Mouse (Mus musculus): Measurements from ENCODE around the gene Gm9844.
"Not testable (repeated sequence)": the region's sequence is repeated elsewhere in the genome, so short reads cannot be mapped to it uniquely, and the experiment has no call there.

The Gm9844 gene

DNA sequence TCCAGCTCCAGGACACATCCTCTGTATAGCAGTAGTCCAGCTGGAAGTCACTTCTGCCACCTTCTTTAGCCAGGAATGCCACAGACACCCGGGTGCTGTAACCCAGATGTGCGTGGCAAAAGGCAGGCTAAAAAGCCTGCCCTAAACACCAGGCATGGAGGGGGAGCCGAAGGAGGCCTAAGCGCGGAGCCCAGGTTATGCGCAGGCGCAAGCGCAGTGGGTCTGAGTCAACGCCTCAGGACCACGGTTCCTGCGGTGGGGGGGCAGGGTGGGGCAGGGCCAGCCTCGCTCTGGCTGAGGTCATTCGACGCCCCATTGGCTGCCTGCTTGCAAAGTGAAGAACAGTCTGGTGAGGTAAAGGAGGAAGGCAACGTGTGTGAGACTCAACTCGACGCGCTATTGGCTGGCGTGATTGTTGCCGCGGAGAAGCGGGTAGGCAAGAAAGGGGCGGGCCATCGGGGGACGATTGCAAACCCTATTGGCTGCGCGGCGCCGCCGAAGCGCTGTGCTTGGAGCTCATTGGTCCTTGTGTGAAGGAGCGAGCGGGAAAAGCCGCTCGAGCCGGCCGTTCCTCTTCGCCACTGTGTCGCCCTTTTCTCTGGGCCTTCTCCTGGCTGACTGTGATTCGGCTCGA lies 7.6 kb downstream of the Gm9844 start, which contains the start of the genes Lypd4 and Dmrtc2:
TSS of gene Lypd4 (minus strand) at position 410 of the 634 bp plus-strand sequence.
TSS of gene Dmrtc2 (plus strand) at position 526 of the 634 bp plus-strand sequence.
- no peak for DNase-seq (ENCODE audit: low spot score)

- no peak for DNase-seq (ENCODE audit: low spot score)
Measured at GRCm38 (mm10) chr7:24877588-24877987, 15.6 kb downstream of the Gm9844 start.

GRCm38 (mm10) chr7:24879620-24880019 lies 17.6 kb downstream of the Gm9844 start:
- DNase-seq (ENCODE audit: low spot score): no peak

DNA sequence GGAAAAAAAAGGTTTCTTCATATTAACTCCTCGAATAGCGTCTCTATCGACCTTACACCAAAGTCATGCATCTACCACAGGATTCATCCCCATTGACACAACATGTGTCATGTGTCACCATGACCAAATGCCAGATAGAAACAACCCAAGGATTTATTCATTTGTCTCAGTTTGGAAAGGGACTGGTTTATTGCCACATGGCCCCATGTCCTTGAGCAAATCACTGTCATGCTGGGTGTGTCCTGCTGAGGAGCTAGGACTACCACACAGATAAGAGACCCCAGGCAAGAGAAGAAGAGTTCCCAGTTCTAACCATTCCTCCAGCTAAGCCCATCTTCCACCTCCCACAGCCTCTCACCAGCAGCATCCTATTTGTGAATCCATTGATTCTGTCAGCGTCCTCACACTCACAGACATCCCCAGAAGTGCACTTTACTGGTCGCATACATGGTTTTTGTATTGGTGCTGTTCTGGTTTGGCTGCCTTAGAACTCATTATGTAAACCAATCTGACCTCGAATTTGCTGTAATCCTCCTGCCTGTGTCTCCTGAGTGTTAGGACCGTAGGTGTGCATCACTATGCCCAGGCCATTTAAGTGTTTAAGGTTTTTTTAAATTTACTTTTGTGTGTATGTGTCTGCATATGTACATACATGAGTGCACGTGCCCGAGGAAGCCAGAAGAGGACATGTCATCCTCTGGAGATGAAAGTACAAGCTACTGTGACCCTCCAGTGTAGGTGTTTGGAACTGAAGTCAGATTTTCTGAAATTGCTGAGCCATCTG lies 20.6 kb downstream of the Gm9844 start:
- no peak for DNase-seq (ENCODE audit: low spot score)

DNA sequence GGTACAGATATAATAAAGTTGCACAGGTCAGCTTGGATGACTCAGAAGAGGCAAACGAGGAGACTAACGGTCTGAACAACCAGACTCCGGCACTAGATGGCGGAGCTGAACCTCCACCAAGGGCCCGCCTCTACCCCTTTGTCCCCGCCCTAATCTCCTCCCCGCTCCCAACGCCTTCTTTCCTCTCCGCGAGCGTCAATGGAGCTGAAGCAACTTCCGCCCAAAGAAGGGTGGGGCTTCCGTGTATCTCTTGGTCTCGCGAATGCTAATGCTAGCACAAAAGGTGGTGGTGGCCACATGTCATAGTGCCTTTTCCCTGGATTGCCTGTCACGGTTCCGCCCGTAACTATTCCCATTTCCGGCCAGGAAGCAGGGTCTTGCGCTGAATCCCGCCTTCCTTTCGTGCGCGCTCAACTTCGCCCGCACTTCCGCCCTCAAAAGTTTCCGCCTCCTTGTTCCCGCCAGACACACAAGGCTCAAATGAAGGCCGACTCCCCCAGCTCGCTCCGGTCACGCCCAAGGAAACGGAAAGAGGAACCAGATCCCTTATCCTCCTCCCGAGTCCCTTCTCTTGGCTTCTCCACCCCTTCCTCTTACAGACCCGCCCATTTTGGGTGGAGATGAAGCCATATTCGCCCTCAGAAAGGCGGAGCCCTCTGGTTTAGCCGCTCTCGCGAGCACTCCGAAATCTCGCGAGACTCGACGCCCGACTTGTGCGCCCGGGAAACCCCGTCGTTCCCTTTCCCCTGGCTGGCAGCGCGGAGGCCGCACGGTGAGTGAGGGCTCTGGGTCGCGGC lies 22.1 kb downstream of the Gm9844 start, which contains the start of gene Rps19:
TSS of gene Rps19 (plus strand) at position 476 of the 797 bp plus-strand sequence.
- peak; percentile 99 for DNase-seq (ENCODE audit: low spot score)

- DNase-seq (ENCODE audit: low spot score): no peak
Measured at GRCm38 (mm10) chr7:24884693-24885291, 22.8 kb downstream of the Gm9844 start.

- DNase-seq (ENCODE audit: low spot score): no peak
Measured at GRCm38 (mm10) chr7:24885468-24886307, 23.7 kb downstream of the Gm9844 start.

- DNase-seq (ENCODE audit: low spot score): no peak
Measured at GRCm38 (mm10) chr7:24886308-24886633, 24.3 kb downstream of the Gm9844 start.

GRCm38 (mm10) chr7:24887096-24887495 lies 25.1 kb downstream of the Gm9844 start:
- DNase-seq (ENCODE audit: low spot score): no peak

GRCm38 (mm10) chr7:24889431-24890220 lies 27.6 kb downstream of the Gm9844 start:
- DNase-seq (ENCODE audit: low spot score): peak; percentile 28

DNA sequence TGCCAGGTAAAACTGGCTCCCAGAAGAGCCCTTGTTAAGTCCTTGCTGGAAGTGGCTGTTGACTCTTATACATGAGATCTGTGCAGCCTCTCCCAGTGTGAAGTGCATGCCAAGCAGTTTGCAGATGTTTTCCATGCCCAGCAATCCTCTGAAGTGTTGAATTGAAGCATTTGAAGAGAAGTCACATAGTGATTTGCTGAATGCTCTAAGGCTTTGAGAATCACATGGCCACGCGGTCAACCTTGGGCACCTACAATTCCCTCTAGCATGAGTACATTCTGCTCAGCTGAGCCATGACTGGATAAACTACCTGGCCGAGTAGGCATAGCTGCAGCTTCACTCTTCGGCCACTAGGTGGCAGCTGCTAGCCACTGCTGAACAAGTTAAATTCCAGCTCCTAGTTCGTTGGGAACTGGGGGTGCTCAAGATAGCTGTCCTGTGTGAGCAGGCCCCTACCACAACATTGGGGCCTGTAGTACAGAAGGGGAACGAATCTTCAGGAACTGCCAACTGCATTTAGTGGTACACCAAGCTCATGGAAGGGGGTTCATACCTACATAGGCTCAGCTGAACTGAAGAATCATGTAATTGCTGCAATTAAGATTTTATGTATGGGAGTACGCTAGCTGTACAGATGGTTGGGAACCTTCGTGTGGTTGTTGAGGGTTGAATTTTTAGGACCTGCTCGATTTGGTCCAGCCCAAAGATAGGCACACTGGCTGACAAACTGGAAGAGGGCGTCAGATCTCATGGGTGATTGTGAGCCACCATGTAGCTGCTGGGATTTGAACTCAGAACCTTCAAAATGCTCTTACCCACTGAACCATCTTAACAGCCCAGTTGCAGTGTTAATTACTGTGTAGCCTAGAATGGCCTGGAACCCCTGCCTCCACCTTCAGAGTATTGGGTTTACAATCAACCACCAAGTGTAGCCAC lies 28.5 kb downstream of the Gm9844 start:
- peak; percentile 79 for DNase-seq (ENCODE audit: low spot score)

GRCm38 (mm10) chr7:24891241-24892124 lies 29.5 kb downstream of the Gm9844 start:
- DNase-seq (ENCODE audit: low spot score): no peak

GRCm38 (mm10) chr7:24892125-24892583 lies 30.1 kb downstream of the Gm9844 start:
- DNase-seq (ENCODE audit: low spot score): no peak

- not testable (repeated sequence) for DNase-seq (ENCODE audit: low spot score)
Measured at GRCm38 (mm10) chr7:24895749-24896148, 33.7 kb downstream of the Gm9844 start.

- no peak for DNase-seq (ENCODE audit: low spot score)
Measured at GRCm38 (mm10) chr7:24896269-24896668, 34.3 kb downstream of the Gm9844 start.

DNA sequence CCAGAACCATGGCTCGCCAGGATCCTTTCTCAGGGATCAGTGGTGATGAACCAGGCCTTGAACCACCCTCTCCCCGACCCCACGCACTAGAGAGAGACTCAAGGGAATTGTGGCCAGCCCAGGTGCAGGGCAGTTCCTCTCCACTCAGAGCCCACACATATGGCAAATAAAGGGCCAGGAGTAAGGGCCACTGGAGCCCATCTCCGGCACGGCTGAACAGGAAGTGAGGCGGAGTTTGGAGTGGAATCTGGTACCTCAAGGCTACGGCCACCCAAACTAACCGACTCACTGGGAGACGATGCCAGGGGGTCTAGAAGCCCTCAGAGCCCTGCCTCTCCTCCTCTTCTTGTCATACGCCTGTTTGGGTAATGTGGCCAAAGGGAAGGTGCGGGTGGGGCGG lies 35.2 kb downstream of the Gm9844 start, which contains the start of gene Cd79a:
TSS of gene Cd79a (plus strand) at position 158 of the 400 bp plus-strand sequence.
- no peak for DNase-seq (ENCODE audit: low spot score)

DNA sequence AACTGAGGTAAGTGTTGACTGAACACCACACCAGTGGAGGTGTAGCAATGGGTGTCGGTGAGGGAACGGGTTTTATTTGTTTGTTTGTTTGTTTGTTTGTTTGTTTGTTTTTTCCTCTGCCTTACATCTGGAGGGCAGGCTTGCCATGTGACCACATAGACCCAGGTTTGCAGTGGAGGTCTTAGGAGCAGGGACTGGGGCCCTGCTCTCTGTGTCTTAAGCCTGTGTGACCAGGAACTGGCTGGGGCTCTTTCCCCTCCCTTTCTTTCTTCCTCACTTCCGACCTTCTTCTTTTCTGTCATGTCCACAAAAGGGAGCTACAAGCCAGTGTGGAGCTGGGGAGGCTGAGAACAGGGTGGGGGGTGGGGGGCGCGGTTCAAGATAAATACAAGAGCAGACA lies 35.9 kb downstream of the Gm9844 start:
- DNase-seq (ENCODE audit: low spot score): no peak

DNA sequence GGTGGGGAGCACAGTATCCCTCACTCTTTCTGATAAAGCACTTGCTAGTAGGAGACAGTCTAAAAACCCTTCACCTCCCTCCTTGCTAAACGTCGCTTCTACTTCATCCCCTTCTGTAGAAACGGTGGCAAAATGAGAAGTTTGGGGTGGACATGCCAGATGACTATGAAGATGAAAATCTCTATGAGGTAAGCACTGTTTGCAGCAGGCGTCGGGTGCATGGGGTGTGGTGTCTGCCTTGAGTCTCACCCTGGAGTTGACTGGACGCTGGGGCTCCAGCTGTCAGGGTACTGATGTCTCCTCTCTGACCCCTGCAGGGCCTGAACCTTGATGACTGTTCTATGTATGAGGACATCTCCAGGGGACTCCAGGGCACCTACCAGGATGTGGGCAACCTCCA lies 39.1 kb downstream of the Gm9844 start:
- DNase-seq (ENCODE audit: low spot score): no peak

Measured in yolk sac, embryonic 10.5 days (tissue).